Mouse (Mus musculus) forebrain, embryonic 11.5 days (tissue): ENCODE measurements at regions not wholly inside any gene's neighbourhood (a gene's known extent, or its start where the extent isn't known, plus 50 kb on each side); places are given as distances from the start of the nearest gene placed in this dataset.
A peak's percentile ranks its signal among the peaks of the same experiment; 100 is the strongest.

Experiments used
- ATAC-seq: fragments of 200-750 bp; cut with Nextera tagmentation; replicated peaks from 2 replicates; pipeline ENCODE4 v1.8.0; 2017; ENCODE audit warnings: moderate TSS enrichment; ENCODE audit not compliant: low FRiP score
- DNase-seq: peaks from one replicate; pipeline ENCODE4 v3.0.0-alpha.2; 2017; ENCODE audit warnings: low spot score
- H3K27ac ChIP-seq: fragments of 300-500 bp; sonication (generic); 2 replicates; pipeline ENCODE4 v1.5.1; 2014; ENCODE audit warnings: low read depth, low read length
- H3K27me3 ChIP-seq: fragments of 300-500 bp; sonication (generic); 2 replicates; pipeline ENCODE4 v1.6.1; 2014; ENCODE audit warnings: mild to moderate bottlenecking, low read length, mixed read lengths; ENCODE audit not compliant: control insufficient read depth, insufficient read depth
- H3K36me3 ChIP-seq: fragments of 300-500 bp; sonication (generic); 2 replicates; pipeline ENCODE4 v1.6.1; 2014; ENCODE audit warnings: mild to moderate bottlenecking, low read length, moderate library complexity, mixed read lengths; ENCODE audit not compliant: control insufficient read depth, insufficient read depth
- H3K4me1 ChIP-seq: fragments of 300-500 bp; sonication (generic); replicated peaks from 2 replicates; pipeline ENCODE4 v1.6.1; 2014; ENCODE audit warnings: low read length, mixed read lengths; ENCODE audit not compliant: control insufficient read depth, insufficient read depth
- H3K4me2 ChIP-seq: fragments of 300-500 bp; sonication (generic); 2 replicates; pipeline ENCODE4 v1.6.1; 2014; ENCODE audit warnings: low read depth, mild to moderate bottlenecking, low read length, moderate library complexity, mixed read lengths; ENCODE audit not compliant: severe bottlenecking
- H3K4me3 ChIP-seq: fragments of 300-500 bp; sonication (generic); 2 replicates; pipeline ENCODE4 v1.5.1; 2014; ENCODE audit warnings: low read depth, low read length
- H3K9ac ChIP-seq: fragments of 300-500 bp; sonication (generic); 2 replicates; pipeline ENCODE4 v1.6.1; 2014; ENCODE audit warnings: low read length
- H3K9me3 ChIP-seq: fragments of 300-500 bp; sonication (generic); 2 replicates; pipeline ENCODE4 v1.6.1; 2016; ENCODE audit warnings: low read length, mixed read lengths; ENCODE audit not compliant: control insufficient read depth
- WGBS: fragments of 180-500 bp; shearing (Covaris S2); extraction: QIAGEN DNeasy Blood & Tissue Kit; methylation state at CpG from one replicate; pipeline ENCODE4 v1.1.7; 2014; 5-methylcytosine and 5-hydroxymethylcytosine counted together

- DNase-seq (no peak), ATAC-seq (no peak)
- Histone ChIP-seq H3K9ac (no peak overlapping the region), H3K4me3 (no peak overlapping the region), H3K36me3 (no peaks in the 10 kb centered on the region), H3K9me3 (no peaks in the 10 kb centered on the region), H3K4me1 (peaks cover 34% of the 10 kb centered on the region), H3K4me2 (no peak overlapping the region), H3K27me3 (no peaks in the 10 kb centered on the region), H3K27ac (no peak overlapping the region)
- 62% methylated on average over 4 of the region's 4 CpGs for WGBS
These were observed 89.8 kb downstream of the Kif26a start for GRCm38 (mm10) chr12:112235841-112236240.

- Histone ChIP-seq H3K4me1 (peaks cover 46% of the 10 kb centered on the region), H3K27me3 (no peaks in the 10 kb centered on the region)
These were observed 91.1 kb downstream of the Kif26a start for GRCm38 (mm10) chr12:112237061-112237490.

GRCm38 (mm10) chr12:112238834-112239233, 92.8 kb downstream of the Kif26a start:
- no peaks in the 10 kb centered on the region for H3K36me3 ChIP-seq
- 0 out of 2 replicates have a peak overlapping the region, but pooled peaks have one; percentile 5 for H3K4me2 ChIP-seq
- H3K9ac ChIP-seq, result peak overlapping the region; percentile 21; the same call in 1 of the 2 replicates
- ATAC-seq (peak; percentile 26; the same call in 1 of the 2 replicates), DNase-seq (no peak)
- no peak overlapping the region for H3K4me3 ChIP-seq
- 5% methylated on average over 7 of the region's 7 CpGs for WGBS
- peaks cover 54% of the 10 kb centered on the region for H3K4me1 ChIP-seq
- H3K27me3 ChIP-seq, result no peaks in the 10 kb centered on the region
- peak overlapping the region; percentile 83 for H3K27ac ChIP-seq
- H3K9me3 ChIP-seq, result no peaks in the 10 kb centered on the region

More at GRCm38 (mm10) chr12:112237061-112237490, 91.1 kb downstream of the Kif26a start:
- DNase-seq (no peak), ATAC-seq (no peak)
- H3K4me2 ChIP-seq, result no peak overlapping the region
- no peak overlapping the region for H3K9ac ChIP-seq
- H3K27ac ChIP-seq, result no peak overlapping the region
- H3K9me3 ChIP-seq, result no peaks in the 10 kb centered on the region
- no peak overlapping the region for H3K4me3 ChIP-seq
- no peaks in the 10 kb centered on the region for H3K36me3 ChIP-seq
- 59% methylated on average over 13 of the region's 13 CpGs for WGBS

GRCm38 (mm10) chr12:112241740-112242171, 95.7 kb downstream of the Kif26a start:
- Histone ChIP-seq H3K27ac (peak overlapping the region; percentile 81), H3K9ac (peak overlapping the region; percentile 43), H3K27me3 (no peaks in the 10 kb centered on the region), H3K4me3 (no peak overlapping the region), H3K4me1 (peaks cover 50% of the 10 kb centered on the region), H3K36me3 (no peaks in the 10 kb centered on the region), H3K9me3 (no peaks in the 10 kb centered on the region), H3K4me2 (no peak overlapping the region)
- peak; percentile 71 for ATAC-seq
- DNase-seq, result peak; percentile 69
- WGBS, result 0% methylated on average over 3 of the region's 3 CpGs

- Histone ChIP-seq H3K9me3 (no peaks in the 10 kb centered on the region), H3K4me1 (peaks cover 43% of the 10 kb centered on the region), H3K27ac (no peak overlapping the region), H3K9ac (no peak overlapping the region), H3K36me3 (no peaks in the 10 kb centered on the region), H3K4me2 (no peak overlapping the region), H3K4me3 (no peak overlapping the region), H3K27me3 (no peaks in the 10 kb centered on the region)
- DNase-seq, result no peak
- WGBS, result 80% methylated on average over 5 of the region's 5 CpGs
- ATAC-seq, result no peak
These were observed 97.2 kb downstream of the Kif26a start for GRCm38 (mm10) chr12:112243231-112243630.

GRCm38 (mm10) chr12:112250894-112251293, 104.9 kb downstream of the Kif26a start:
- H3K9ac ChIP-seq, result no peak overlapping the region; the same call in 1 of the 2 replicates
- H3K9me3 ChIP-seq, result no peaks in the 10 kb centered on the region
- WGBS, result 34% methylated on average over 8 of the region's 8 CpGs

GRCm38 (mm10) chr12:112253461-112253860, 107.5 kb downstream of the Kif26a start:
- WGBS, result 43% methylated on average over 10 of the region's 10 CpGs
- Histone ChIP-seq H3K4me3 (no peak overlapping the region), H3K9ac (no peak overlapping the region), H3K36me3 (no peaks in the 10 kb centered on the region), H3K27me3 (no peaks in the 10 kb centered on the region), H3K4me1 (peaks cover 2% of the 10 kb centered on the region; the same call in 1 of the 2 replicates), H3K4me2 (no peak overlapping the region), H3K27ac (peak overlapping the region; percentile 34; the same call in 1 of the 2 replicates), H3K9me3 (no peaks in the 10 kb centered on the region)
- ATAC-seq (0 out of 2 replicates have a peak, but pooled peaks have one; percentile 30), DNase-seq (no peak)

More at GRCm38 (mm10) chr12:112250894-112251293, 104.9 kb downstream of the Kif26a start:
- no peak overlapping the region for H3K27ac ChIP-seq
- no peaks in the 10 kb centered on the region for H3K36me3 ChIP-seq
- no peaks in the 10 kb centered on the region for H3K27me3 ChIP-seq
- ATAC-seq (no peak), DNase-seq (no peak)
- peaks cover 4% of the 10 kb centered on the region; the same call in 1 of the 2 replicates for H3K4me1 ChIP-seq
- no peak overlapping the region for H3K4me3 ChIP-seq
- no peak overlapping the region for H3K4me2 ChIP-seq

- ATAC-seq, result no peak
- Histone ChIP-seq H3K9me3 (no peaks in the 10 kb centered on the region), H3K4me2 (no peak overlapping the region), H3K4me1 (peaks cover 2% of the 10 kb centered on the region; the same call in 1 of the 2 replicates), H3K27ac (no peak overlapping the region), H3K36me3 (no peaks in the 10 kb centered on the region), H3K27me3 (no peaks in the 10 kb centered on the region), H3K4me3 (no peak overlapping the region), H3K9ac (no peak overlapping the region)
- no peak for DNase-seq
- WGBS, result 92% methylated on average over 12 of the region's 12 CpGs
These were observed 109.2 kb downstream of the Kif26a start for GRCm38 (mm10) chr12:112255223-112255622.

GRCm38 (mm10) chr12:112257691-112258090, 111.7 kb downstream of the Kif26a start:
- DNase-seq, result no peak
- Histone ChIP-seq H3K27ac (no peak overlapping the region), H3K27me3 (no peaks in the 10 kb centered on the region)

More at GRCm38 (mm10) chr12:112257691-112258090, 111.7 kb downstream of the Kif26a start:
- H3K36me3 ChIP-seq, result no peaks in the 10 kb centered on the region
- H3K4me1 ChIP-seq, result peaks cover 2% of the 10 kb centered on the region; the same call in 1 of the 2 replicates
- 22% methylated on average over 11 of the region's 11 CpGs for WGBS
- no peak overlapping the region for H3K9ac ChIP-seq
- ATAC-seq, result no peak
- no peaks in the 10 kb centered on the region for H3K9me3 ChIP-seq
- H3K4me2 ChIP-seq, result no peak overlapping the region
- H3K4me3 ChIP-seq, result no peak overlapping the region
